Mouse (Mus musculus) frontal cortex, postnatal 25 days (tissue): ENCODE measurements around the gene Robo4.

Experiments used
- DNase-seq, 2 experiments: peaks; one replicate each; pipeline ENCODE4 v3.0.0; 2022; ENCODE audit warnings: low spot score in 2 of 2

The Robo4 gene

GRCm38 (mm10) chr9:37401802-37402201 lies at the start of gene Robo4:
Robo4 (plus strand) TSS chr9:37401897.
- no peak for DNase-seq

DNA sequence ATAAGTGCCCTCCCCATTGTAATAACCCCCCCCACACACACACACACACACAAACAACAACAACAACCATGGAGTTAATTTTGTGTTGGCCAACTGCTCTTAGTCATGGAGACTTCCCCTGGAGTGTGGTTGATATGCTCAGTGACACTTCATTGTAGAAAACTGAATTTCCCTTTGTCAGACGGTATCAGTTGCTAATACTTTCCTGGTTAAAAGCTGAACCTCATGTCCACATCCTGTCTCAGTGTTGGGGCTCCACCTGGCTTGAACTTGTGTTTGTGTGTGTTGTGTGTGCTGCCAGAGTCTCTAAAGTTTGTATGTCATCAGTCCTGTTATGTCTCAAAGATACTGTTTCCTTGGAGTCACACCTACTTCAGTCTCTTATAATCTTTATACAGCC lies 47.2 kb upstream of the Robo4 start:
- no peak for DNase-seq

GRCm38 (mm10) chr9:37358713-37359330 lies 42.9 kb upstream of the Robo4 start:
- DNase-seq = no peak

- peak in 1 of 2 experiments; percentile 58 for DNase-seq
These were observed 42.1 kb upstream of the Robo4 start for GRCm38 (mm10) chr9:37359331-37360220.

DNA sequence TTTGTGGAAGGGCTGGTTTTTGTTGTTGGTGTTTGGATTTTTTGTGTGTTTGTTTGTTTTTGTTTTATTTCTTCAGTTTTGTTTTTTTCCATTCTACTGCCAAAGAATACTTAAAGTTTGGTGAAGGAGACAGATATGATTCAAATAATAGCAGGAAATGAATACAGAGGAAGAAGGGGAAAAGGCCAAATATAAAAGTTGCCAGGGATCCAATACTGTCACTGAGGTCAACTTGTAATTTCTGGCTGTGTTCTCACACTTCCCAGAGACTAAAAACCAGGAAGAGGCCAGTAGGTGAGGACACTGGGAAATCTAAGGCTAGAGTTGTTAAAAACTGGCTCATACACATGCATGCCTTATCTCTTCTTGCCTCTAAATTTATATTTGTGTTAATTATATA lies 39.6 kb upstream of the Robo4 start:
- DNase-seq = no peak

DNA sequence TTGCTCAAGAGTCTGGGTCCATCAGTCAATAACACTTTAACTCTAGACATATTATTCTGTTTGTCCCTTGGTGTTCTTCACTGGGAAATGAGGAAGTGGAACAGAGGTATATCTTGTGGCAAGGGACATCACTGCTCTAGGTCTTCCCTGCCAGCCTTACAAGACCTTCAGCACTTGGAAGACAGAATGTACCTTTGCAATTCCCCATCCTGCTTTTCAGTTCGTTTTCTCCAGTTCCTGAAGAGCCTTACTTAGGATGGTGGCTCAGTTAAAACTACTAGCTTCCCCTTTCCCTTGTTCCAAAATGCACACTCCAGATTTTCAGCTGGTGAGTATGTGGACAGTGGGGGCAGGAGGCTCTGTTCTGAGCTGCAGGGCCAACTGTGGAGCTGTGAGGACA lies 38.8 kb upstream of the Robo4 start:
- DNase-seq = no peak

DNA sequence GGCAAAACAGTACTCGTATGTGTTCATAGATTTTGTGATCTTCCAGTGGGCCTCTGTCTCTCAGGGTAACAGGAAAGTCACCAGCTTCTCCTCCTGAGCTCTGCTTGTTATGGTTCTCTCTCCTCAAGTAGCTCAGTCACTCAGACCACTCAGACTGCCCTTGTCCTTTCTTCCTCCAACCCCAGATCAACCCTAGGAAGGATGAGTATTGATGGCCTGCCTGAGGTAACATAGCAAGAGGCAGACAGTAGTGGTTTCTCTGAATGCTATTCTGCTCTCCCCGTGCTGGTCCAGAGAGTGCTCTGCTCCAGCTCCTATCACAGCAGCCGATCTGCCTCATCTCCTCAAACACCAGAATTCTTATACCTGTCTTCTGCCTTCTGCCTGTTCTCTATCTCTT lies 38.1 kb upstream of the Robo4 start:
- DNase-seq = no peak

- no peak for DNase-seq
These were observed 37.3 kb upstream of the Robo4 start for GRCm38 (mm10) chr9:37364392-37364791.

DNA sequence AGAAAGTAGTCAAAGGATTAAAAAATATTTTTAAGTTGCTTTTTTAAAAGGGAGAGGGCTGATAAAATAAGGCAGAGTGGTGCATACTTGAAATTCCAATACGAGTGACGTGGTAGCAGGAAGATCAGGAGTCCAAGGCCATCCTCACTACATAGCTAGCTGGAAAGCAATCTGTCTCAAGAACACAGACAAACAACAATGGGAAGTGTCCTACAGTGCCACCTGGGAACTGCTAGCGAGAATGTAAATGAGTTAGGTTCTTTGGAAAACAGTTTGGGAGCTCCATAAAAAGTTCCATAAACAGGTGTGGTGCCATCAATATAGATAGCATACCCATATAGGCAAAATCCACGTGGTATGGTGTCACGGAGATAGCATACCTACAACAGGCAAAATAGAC lies 36.0 kb upstream of the Robo4 start:
- no peak for DNase-seq

DNA sequence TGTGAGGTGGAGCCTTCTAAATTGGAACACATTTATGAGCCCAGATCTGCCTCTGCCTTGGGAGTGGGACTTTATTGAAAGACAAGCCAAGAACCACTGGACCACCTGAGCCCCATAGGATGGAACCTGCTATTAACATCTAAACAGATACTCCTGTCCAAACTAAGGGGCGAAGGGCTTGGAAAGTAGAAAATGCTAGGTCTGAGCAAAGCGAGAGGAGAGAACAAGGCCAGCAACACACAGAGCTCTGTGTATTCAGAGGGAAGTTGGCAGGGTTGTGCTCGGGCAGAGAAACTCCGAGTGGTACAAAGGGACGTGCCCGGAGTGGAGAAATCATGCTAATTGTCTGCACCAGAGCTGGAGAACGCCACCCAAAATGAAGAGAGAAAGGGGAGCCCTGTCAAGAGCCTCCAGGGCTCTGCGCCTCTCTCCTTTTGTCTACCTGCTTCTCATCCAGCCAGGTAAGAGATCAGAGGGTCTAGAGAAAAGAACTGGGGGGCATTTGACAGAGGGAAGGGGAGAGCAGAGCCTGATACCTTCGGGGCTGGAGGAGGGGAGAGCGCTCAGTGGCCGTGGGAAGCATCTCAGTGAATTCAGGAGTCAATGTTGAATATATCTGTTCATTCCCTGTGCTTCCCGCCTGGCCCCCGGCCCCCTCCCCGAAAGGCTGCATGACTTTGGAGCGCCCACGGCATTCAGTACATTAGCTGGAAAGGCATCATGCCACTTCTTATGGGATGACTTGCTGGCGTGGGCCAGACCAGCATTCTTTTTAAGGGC lies 34.2 kb upstream of the Robo4 start, which contains the start of gene Hepacam:
Hepacam (plus strand) TSS at position 51 of the 780 bp plus-strand sequence.
- no peak for DNase-seq

DNA sequence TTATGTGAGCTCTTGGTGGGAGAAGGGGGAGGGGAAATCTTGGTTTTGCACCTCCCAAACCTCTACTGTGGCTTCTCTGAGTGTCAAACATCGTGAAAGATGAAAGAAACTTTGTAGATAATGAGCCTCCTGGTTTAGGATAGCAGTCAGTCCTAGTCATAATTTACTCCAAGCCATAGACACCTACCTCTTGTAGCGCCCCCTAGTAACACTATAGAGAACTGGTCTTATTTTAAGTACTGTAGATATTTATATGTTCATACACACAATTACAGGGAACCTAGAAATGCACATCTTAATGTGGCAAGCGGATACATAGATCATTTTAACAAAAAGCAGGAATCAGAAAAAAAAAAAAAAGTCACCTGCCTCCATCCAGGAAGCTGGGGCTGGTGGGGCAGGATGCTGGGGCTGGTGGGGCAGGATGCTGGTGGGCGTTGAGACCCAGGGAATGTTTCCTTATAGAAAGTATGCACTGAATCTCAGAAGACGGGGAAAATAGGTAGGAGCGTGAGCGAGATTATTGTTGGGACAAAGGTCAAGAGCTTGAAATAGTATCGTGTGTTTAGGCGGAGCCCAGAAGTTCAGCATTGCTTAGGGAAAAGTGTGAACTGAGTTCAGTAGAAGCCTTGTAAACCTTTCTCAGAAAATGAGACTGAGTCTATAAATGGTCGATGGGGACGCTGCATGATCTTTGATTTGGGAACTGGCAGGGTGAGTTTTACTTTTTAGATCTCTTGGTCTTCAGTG lies 33.4 kb upstream of the Robo4 start:
- DNase-seq = no peak

DNA sequence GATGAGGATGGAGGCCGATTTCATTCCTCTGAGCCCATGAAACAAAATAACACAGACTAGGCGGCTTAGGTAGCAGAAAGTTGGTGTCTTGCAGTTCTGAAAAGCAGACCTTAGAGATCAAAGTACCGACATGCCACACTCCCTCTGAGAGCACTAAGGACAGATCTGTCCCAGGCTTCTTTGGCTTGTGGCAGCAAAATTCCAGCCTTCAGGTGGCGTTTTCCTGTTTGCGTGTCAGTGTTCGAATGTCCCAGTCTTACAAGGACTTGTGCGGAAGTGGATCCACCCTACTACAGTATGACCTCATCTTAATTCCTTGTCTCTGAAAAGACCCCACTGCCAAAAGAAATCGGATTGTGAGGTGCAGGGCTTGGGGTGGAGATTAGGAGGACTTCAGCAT lies 32.8 kb upstream of the Robo4 start:
- DNase-seq = no peak

DNA sequence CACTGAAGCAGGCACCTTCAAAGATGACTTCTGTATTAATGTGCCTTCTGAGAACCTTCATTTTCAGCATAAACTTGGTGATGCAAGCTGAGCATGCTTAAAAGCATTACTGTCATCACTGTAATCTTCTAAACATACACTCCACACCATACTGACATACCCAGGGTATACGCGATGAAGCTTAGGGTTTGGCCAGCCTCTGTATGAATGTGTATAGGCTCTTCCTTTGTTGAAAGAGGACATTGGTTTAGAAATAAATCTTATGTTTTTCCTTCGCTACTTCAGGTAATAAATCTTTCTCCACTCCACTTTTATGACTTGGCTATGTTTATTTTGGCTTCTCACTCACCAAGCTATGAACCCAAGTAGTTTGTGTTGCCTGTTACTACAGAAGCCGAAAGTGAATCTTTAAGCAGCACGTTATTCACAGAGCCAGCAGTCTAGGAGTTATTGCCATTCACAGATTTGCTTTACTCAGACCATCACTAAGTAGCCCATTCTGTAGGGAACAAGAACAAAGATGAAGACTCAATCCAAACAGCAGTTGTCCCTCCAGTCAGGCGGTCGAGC lies 30.4 kb upstream of the Robo4 start:
- no peak for DNase-seq

DNA sequence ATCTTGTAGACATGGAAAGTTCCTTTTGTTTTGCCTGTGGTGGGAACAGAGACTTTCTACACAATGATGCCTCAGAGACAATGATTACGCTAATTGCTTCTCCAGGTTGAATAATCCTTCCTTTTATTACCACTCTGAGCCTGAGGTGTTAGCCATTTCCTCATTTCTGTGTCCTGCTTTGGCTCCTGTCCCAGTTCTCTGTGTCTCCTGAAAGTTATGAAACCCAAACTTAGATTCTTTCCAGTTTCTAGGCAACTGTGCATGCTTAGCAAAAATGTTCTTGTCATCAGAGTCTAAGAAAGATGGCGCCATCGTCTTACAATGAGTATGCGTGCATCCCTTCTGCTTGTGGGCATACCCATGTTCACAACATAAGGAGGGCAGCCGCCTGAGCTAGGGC lies 26.0 kb upstream of the Robo4 start:
- no peak for DNase-seq

GRCm38 (mm10) chr9:37383161-37383560 lies 18.5 kb upstream of the Robo4 start:
- no peak for DNase-seq

GRCm38 (mm10) chr9:37384284-37385182 lies 17.2 kb upstream of the Robo4 start:
- DNase-seq = no peak

DNA sequence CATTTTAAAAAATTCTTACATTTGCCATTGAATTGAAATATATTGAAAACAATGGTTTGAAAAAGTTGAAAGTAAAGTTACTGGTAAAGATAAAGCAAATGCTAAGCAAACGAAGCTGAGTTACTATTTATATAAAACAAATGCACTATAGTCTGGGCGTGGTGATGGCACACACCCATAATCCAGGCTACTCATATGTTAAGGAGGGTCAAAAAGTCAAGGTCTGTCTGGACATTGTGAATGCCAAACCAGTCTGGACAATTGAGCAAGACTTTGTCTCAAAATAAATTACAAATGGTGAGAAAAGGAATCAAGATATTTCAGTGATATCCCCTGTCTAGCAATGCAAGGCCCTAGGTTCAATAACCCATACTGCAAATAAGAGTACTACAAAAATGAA lies 10.8 kb upstream of the Robo4 start:
- no peak for DNase-seq

- no peak for DNase-seq
These were observed 9.6 kb upstream of the Robo4 start for GRCm38 (mm10) chr9:37392071-37392470.

- no peak for DNase-seq
These were observed 8.1 kb upstream of the Robo4 start for GRCm38 (mm10) chr9:37393482-37394131.

- DNase-seq = no peak
These were observed 1.1 kb upstream of the Robo4 start for GRCm38 (mm10) chr9:37400585-37400984.
